Mouse (Mus musculus) left cerebral cortex, adult 11 months (tissue): ENCODE data around the gene Leng9.
A peak's percentile ranks its signal among the peaks of the same experiment; 100 is the strongest.

Experiments used
- DNase-seq: peaks from one replicate; pipeline ENCODE4 v3.0.0; 2022; ENCODE audit warnings: low spot score

Leng9 gene

DNA sequence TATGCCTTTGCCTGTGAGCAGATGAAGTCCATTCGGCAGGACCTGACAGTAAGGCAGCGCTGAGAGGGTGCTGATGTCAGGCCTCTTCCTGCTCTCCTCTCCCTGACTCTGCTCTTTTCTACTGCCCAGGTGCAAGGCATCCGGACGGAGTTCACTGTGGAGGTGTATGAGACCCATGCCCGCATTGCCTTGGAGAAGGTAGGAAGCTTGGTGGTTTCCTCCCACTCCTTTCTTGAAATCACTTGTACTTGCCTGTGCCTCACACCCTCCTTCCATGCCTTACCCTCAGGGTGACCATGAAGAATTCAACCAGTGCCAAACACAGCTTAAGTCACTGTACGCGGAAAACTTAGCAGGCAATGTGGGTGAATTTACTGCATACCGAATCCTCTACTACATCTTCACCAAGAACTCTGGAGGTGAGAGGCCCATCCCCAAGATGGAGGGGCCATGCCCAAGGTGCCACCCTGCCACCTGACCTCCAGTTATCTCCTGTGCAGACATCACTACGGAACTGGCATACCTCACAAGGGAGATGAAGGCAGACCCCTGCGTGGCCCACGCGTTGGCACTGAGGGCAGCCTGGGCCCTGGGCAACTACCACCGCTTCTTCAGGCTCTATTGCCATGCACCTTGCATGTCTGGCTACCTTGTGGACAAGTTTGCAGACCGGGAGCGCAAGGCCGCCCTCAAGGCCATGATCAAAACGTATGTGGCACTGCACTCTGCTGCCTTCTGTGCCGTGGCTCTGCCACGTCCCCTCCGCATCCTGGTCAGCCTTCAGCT, 5.2 kb downstream of the Leng9 start:
- DNase-seq, result no peak

DNA sequence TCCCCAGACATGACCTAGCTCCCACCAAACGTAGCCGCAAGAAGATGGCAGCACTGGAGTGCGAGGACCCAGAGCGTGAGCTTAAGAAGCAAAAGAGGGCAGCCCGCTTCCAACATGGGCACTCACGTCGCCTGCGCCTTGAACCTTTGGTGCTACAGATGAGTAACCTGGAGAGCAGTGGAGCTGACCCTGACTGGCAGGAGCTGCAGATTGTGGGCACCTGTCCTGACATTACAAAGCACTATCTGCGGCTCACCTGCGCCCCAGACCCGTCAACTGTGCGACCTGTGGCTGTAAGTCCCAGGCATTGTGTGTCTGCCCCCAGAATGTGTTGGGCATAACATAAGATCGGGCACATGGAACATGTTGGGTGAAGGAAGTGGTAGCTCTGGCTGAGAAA, 6.1 kb downstream of the Leng9 start:
- no peak for DNase-seq

DNA sequence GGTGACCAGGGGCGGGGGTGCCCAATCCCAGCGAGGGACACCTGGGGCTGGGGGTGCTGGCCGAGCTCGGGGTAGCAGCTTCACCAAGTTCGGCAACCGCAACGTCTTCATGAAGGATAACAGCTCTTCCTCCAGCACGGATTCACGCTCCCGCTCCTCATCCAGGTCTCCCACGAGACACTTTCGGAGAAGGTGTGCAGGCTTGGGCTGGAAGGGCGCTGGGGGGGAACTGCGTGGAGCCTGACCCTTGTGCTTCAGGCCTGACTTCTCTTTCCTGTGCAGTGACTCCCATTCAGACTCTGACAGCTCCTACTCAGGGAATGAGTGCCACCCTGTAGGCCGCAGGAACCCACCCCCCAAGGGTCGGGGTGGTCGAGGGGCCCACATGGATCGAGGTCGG, 6.7 kb downstream of the Leng9 start:
- no peak for DNase-seq

DNA sequence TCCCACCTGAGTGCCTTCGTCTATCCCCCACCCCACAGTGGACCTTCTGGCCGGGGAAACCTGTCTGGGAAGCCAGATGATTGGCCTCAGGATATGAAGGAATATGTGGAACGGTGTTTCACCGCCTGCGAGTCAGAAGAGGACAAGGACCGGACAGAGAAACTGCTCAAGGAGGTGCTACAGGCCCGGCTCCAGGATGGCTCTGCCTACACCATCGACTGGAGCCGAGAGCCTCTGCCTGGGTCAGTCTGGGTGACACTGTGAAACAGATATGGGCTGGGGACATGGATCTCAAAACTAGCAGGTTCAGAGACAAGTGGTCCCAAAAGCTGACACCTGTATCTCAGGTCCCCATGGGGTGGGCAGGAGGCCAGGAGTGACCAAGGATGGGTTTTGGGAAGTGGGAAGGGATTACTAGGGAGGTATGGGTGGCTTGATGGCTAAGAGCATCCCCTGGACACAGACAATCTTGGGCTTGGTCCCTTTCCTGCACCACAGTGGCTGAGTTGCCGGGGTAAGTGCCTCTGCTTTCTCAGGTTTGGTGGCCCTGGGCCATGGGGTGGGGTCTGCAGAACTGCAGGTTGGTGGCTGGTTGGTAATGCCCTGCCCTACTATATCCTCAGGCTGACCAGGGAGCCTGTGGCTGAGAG, 7.3 kb downstream of the Leng9 start:
- DNase-seq, result no peak

DNA sequence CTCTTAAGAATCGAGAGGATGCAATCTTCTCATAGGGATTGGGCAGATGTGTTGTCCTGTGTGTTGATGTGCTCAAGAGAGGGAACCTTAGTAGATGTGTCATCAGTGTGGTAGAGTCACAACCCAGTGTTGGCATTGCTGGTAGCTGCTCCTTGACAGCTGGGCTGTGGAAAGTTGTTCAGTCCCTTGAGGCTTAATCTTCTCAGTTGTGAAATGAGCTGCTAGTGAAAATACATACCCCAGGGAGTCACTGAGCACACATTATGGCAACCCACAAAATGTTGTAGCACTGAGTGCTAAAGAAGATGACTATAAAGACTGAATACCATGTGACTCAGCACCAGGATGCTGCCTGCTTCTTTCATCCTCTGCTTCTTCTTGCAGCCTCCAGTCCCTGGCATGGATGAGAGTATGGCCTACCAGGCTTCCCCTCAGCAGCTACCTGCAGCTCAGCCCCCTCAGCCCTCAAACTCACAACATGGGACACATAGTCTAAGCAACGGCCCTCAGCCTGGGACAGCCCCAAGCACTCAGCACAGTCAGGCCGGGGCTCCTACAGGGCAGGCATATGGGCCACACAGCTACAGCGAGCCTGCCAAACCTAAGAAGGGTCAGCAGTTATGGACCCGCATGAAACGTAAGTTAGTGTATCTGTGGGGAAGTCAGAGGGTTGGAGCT, 8.4 kb downstream of the Leng9 start:
- no peak for DNase-seq

GRCm38 (mm10) chr7:4139391-4139790, 10.8 kb downstream of the Leng9 start:
- DNase-seq, result no peak

DNA sequence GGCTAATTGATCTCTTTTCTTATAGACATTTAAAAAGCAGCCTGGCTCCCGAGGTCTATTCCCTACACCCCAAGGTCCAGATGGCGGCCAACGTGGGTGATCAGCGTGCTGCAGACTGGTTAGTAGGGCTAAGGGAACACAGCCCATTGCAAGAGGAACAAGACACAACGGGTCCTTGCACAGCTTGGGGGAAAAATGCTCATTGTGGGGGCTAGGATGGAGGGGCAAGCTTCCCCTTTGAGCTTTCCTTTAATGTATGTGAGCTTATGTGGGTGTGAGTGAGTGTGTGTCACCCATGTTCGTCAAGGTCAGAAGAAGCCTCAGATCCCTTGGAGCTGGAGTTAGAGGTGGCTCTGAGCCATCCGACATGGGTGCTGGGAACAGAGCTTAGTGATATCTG, 11.5 kb downstream of the Leng9 start:
- no peak for DNase-seq

DNA sequence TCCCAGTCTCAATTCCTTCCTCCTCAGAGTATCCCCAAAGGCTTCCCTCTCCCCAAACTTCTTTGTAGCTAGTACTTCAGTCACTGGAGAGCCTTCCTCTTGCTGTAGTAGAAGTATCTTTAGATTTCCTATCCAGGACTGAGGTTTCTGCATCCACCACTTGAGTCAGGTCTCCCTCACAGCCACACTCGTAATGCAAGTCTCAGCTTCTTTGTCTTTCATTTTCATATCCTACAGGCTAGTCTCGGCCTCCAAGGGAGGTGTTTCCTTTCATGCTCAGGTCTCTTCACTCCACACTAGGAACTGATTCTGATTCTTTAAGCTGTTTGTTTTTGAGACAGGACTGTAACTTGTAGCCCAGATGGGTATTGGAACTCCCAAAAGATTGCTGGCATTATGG, 12.0 kb downstream of the Leng9 start:
- DNase-seq, result no peak

DNA sequence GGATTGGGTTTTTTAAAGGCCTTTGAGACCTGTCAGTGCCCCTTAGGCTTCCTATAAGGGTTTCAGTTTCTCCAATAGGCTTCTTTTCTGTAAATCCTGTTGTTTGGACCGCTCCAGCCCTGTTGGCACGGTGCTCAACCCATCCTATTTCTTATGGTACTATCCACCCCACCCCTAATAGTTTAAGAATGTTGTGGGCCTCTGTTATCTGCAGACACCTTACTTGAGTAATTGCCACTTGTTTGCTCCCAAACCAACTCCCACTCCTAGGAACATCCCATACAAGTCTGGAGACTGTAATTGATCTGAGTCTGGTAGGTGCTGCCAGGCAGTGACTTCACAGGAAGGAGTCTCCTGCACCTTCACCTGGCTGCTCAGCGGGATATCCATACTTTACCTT, 12.4 kb downstream of the Leng9 start:
- DNase-seq, result no peak

DNA sequence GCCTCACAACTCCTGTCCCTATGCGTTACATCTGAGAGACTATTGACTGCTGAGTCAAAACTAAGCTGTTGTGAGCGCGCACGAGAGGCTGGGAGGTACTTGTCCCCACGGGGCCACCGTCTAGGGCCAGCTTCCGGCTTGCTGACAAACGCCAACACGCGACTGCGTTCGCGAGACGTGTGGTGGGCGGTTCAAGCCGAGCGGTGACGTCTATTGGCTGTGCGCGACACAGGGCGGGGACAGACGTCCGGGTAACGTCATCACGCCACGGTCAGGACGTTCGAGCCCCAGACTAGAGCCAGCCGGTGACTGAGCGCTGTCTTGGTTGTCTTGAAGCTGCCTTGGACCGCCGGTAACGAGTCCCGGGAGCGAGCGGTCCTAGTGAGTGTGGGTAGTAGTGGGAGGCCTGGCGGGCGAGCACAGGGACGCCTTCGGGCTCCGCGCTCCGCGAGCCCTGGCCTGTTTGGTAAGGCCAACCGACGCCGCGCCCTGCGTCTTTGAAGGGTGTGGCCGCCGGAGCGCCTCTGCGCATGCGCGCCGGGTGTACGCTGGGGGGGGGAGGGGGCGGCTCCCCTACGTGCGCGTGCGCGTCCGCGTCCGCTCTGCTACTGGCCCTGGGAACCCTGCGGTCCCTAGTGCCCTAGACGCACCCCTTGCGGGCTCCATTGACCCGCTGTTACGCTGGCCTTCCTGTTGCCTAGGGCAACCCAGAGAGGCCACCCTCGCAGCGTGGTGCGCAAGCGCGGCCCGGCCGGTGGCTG, 13.2 kb downstream of the Leng9 start, which contains the start of gene Leng8:
Gene Leng8 (plus strand): TSS at position 269 of the 761 bp plus-strand sequence.
- DNase-seq, result peak; percentile 99

DNA sequence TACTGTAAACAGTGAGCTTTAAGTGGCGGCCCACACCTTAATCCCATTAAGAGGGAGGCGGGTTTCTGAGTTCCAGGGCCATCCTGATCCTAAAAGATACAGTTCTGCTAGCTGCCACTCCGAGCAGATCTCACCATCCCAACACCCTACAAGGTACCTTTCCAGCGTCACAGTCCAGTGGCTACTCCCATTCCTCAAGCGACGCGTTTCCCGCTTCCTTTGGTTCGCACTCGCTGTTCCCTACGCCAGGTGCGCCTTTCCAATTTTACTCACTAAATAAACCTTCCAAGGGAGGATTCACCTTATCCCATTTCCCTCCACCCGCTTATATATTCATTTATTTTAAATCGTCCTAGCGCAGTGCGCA, 13.8 kb downstream of the Leng9 start:
- DNase-seq, result no peak

DNA sequence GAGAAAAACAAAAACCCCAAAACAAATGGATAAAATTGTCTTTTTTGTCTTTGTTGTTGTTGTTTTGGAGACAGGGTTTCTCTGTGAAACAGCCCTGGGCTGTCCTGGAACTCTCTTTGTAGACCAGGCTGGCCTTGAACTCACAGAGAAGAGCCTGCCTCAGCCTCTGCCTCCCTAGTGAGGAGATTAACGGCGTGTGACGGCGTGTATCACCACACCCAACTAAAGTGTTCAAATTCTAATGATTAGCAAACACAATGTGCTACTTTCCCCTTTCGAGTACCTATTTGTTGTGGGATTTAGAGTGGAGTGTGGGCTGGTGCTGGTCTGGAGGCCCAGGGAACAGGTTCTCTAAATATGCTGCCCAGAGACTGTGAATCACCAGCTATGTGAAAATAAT, 15.3 kb downstream of the Leng9 start:
- no peak for DNase-seq

DNA sequence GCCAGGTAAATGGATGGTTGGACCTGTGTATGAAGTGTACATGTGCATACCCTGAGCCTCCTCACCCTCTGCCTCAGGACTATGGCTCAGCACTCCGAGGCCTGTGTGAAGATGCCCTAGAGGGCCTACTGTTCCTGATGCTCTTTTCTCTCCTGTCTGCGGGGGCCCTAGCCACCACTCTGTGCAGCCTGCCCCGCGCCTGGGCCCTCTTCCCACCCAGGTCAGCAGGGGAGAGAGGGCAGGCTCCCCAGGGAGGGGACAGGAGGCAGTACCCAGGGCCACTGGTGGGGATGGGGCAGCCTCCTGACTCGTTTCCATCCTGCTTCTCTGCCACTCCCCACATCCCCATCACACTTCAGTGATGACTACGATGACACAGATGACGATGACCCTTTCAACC, 17.2 kb downstream of the Leng9 start:
- no peak for DNase-seq

GRCm38 (mm10) chr7:4132581-4132980, 17.6 kb downstream of the Leng9 start:
- no peak for DNase-seq

DNA sequence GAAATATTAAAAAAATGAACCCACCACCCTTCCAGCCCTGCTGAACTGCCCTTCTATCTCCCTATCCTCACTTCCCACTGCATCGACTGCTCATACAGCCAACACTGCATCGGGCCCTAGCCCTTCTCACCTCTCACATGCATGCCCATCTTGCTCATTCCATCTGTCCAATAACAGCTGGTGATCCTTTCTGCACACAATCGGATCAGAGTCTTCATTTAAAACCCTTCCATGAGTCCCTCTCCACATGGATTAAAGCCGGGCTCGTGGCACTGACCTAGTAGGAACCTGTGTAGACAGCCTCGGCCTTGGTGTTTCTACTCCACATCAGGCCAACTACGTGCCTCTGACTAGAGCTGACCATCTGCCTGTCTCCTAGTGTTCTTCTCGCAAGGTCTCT, 18.2 kb downstream of the Leng9 start:
- DNase-seq, result no peak

- no peak for DNase-seq
Observed at GRCm38 (mm10) chr7:4130686-4131452, 19.3 kb downstream of the Leng9 start.

DNA sequence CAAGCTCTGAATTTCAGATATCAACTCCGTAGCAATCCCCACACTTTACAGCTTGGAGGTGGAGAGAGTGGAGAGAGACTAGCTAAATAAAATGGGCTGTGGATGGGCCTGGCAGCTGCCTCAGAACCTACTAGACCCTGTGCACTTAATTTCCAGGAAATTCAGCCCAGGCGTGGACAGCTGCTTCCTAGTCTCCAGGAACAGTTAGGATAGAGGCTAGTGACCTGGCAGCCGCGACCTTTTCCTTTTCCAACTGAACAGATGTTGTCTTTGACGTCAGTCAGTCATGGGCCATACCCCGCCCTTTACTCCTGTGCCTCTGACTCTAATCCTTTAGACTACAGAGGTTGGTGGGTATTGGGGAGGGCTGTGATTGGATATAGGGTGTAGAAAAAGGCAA, 21.3 kb downstream of the Leng9 start:
- DNase-seq, result no peak

- DNase-seq, result no peak
Observed at GRCm38 (mm10) chr7:4127894-4128293, 22.3 kb downstream of the Leng9 start.

GRCm38 (mm10) chr7:4126992-4127785, 23.0 kb downstream of the Leng9 start:
- DNase-seq, result no peak

GRCm38 (mm10) chr7:4125306-4125705, 24.9 kb downstream of the Leng9 start:
- no peak for DNase-seq

DNA sequence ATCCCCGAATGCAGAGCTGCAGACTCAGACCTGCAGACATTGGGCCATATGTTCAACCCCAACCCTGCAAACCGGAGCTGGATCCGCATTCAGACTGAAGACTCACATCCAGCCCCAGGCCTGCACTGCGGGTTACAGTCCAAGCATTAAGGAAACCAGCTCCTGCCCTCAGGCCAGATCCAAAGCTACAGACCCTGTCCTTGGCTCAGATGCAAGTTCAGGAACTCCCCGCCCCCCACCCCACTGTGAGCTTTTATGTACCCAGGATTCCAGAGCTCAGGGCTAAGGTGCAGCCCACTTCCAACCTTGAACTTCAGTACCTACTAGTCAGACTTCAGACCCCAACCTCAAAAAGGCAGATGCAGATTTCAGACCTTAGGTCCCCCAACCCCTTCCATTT, 25.3 kb downstream of the Leng9 start:
- no peak for DNase-seq
